19 mouse cellular contexts compared by ENCODE assay signal in the genomic region with DNA sequence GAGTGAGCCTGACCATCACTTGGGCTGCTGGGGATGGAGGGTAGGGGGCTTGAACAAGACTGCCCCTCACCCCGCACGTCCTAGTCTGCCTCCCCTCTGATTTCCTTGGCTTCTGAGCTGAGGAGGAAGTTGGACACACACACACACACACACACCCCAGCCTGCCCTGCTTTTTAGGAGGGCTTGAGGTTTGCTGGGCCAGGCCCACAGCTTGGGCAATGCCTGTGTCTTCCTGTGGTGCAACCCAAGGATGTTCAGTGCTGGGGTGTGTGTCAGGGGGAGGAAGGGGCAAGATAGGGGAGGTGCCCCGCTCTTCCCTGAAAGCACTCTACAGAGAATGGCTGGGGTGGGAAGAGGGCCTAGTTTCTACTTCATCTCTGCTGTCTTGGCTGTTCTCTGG. TPM values are rescaled to one million over a fixed set of nuclear protein-coding genes. Genes with fewer than 3 reads are reported as not detected.
A peak's percentile ranks its signal among the peaks of the same experiment; 100 is the strongest.
DNase-seq lines count a peak whose midpoint lies in the region; ATAC-seq lines count a peak whose summit lies in the region.
"Had no signal": no experiment of that assay in that cellular context is flagged by ENCODE, and none has a peak within 500 bp of the region (broad histone marks: within the 10 kb centered on the region; RNA-seq: fewer than 3 reads in every experiment).

No protein-coding gene starts in this region.

- peaks cover 29% of the 10 kb centered on the region for H3K4me1 ChIP-seq in intestine, embryonic 16.5 days (ENCODE audit: control insufficient read depth, insufficient read depth, low read length)
- peaks cover 33% of the 10 kb centered on the region for H3K4me1 ChIP-seq in intestine, embryonic 15.5 days (replicated peaks)
- peaks cover 28% of the 10 kb centered on the region for H3K4me1 ChIP-seq in limb, embryonic 10.5 days

- H3K36me3 ChIP-seq in intestine, embryonic 16.5 days (ENCODE audit: control insufficient read depth, insufficient read depth, low read length) = no peaks in the 10 kb centered on the region
- H3K36me3 ChIP-seq in intestine, embryonic 15.5 days = no peaks in the 10 kb centered on the region
- no peaks in the 10 kb centered on the region for H3K36me3 ChIP-seq in limb, embryonic 10.5 days
- H3K36me3 ChIP-seq: G1E; limb, embryonic 13.5 days; lung, embryonic 15.5 days; neural tube, embryonic 12.5 days; stomach, embryonic 15.5 days had no signal

- H3K27ac ChIP-seq in intestine, embryonic 16.5 days (ENCODE audit: low read length) = no peak overlapping the region
- H3K27ac ChIP-seq in intestine, embryonic 15.5 days = no peak overlapping the region
- peak overlapping the region; percentile 15; the same call in 1 of the 2 replicates for H3K27ac ChIP-seq in limb, embryonic 10.5 days
- H3K27ac ChIP-seq: hindbrain, postnatal 0 days; left cerebral cortex, adult 2 months; limb, embryonic 13.5 days; lung, embryonic 15.5 days; neural tube, embryonic 12.5 days; stomach, embryonic 15.5 days had no signal

- no peak for ATAC-seq in intestine, embryonic 16.5 days
- no peak for ATAC-seq in intestine, embryonic 15.5 days
- no peak for ATAC-seq in activated CD4-positive, CD25-positive, alpha-beta regulatory T cell, adult 4 months
- ATAC-seq: hindbrain, postnatal 0 days had no signal

- DNase-seq in spleen, postnatal 36 days (ENCODE audit: low spot score in 2 of 2) = peak; percentile 27 to 48
- no peak for DNase-seq in spleen, postnatal 14 days (ENCODE audit: low spot score in 2 of 2)
- no peak for DNase-seq in limb, embryonic 10.5 days (ENCODE audit: low spot score)
- peak; percentile 15 for DNase-seq in telencephalon, adult 2 months (ENCODE audit: low read depth, low spot score)
- DNase-seq in cerebellum, adult 9-11 months = no peak
- DNase-seq: adrenal gland, adult 8-10 months; cerebellum, adult 9-10 months; kidney, adult 9 months; thymus, postnatal 25 days had no signal

- no peak overlapping the region for H3K4me2 ChIP-seq in intestine, embryonic 16.5 days (ENCODE audit: low read depth, low read length)
- no peak overlapping the region for H3K4me2 ChIP-seq in intestine, embryonic 15.5 days (replicated peaks)
- H3K4me2 ChIP-seq: limb, embryonic 13.5 days; lung, embryonic 15.5 days; neural tube, embryonic 12.5 days; stomach, embryonic 15.5 days had no signal

- 0 out of 2 replicates have a peak overlapping the region, but pooled peaks have one; percentile 16 for H3K9ac ChIP-seq in intestine, embryonic 16.5 days (ENCODE audit: low read depth, low read length)
- no peak overlapping the region for H3K9ac ChIP-seq in intestine, embryonic 15.5 days
- H3K9ac ChIP-seq: limb, embryonic 13.5 days; lung, embryonic 15.5 days; neural tube, embryonic 12.5 days; stomach, embryonic 15.5 days had no signal

- H3K27me3 ChIP-seq in intestine, embryonic 16.5 days (replicated peaks; ENCODE audit: control insufficient read depth, insufficient read depth, low read length) = no peaks in the 10 kb centered on the region
- H3K27me3 ChIP-seq in intestine, embryonic 15.5 days (replicated peaks) = no peaks in the 10 kb centered on the region
- H3K27me3 ChIP-seq in limb, embryonic 10.5 days (ENCODE audit: low read depth, poor library complexity, severe bottlenecking) = peaks cover 27% of the 10 kb centered on the region
- H3K27me3 ChIP-seq: stomach, embryonic 15.5 days had no signal

- H3K9me3 ChIP-seq in intestine, embryonic 16.5 days (ENCODE audit: control insufficient read depth, low read length) = no peaks in the 10 kb centered on the region
- no peaks in the 10 kb centered on the region for H3K9me3 ChIP-seq in intestine, embryonic 15.5 days
- no peaks in the 10 kb centered on the region for H3K9me3 ChIP-seq in limb, embryonic 10.5 days (replicated peaks)
- H3K9me3 ChIP-seq: G1E; limb, embryonic 13.5 days; lung, embryonic 15.5 days; neural tube, embryonic 12.5 days; stomach, embryonic 15.5 days had no signal

- WGBS in intestine, embryonic 16.5 days = 81% methylated on average over 3 of the region's 3 CpGs
- 75% methylated on average over 3 of the region's 3 CpGs for WGBS in intestine, embryonic 15.5 days
- WGBS in limb, embryonic 10.5 days = 86% methylated on average over 3 of the region's 3 CpGs

- H3K4me3 ChIP-seq in intestine, embryonic 16.5 days (ENCODE audit: low read length) = no peak overlapping the region
- H3K4me3 ChIP-seq in intestine, embryonic 15.5 days (replicated peaks) = no peak overlapping the region
- no peak overlapping the region for H3K4me3 ChIP-seq in limb, embryonic 10.5 days
- H3K4me3 ChIP-seq: left cerebral cortex, adult 2 months; limb, embryonic 13.5 days; lung, embryonic 15.5 days; neural tube, embryonic 12.5 days; stomach, embryonic 15.5 days had no signal

RNA-seq across cellular contexts. Expression of a gene that starts 2.5 kb away (rescaled TPM):
- polyA plus RNA-seq in intestine, embryonic 16.5 days (2015; fragmentation: Nextera tagmentation; extraction: Ambion mirVana) = 10.3 and 11.2 TPM in 2 replicates
- 7.2 and 9.0 TPM in 2 replicates for polyA plus RNA-seq in intestine, embryonic 15.5 days (2015; fragmentation: Nextera tagmentation; extraction: Ambion mirVana)
- polyA plus RNA-seq in limb, embryonic 10.5 days (2016; fragmentation: Nextera tagmentation; extraction: Ambion mirVana) = 1.1 and 2.0 TPM in 2 replicates
- polyA plus RNA-seq in activated CD4-positive, CD25-positive, alpha-beta regulatory T cell, adult 4 months (2017; shearing (Covaris generic)) = 100 to 1,000 TPM; 182 to 186 TPM

RNA-seq across cellular contexts. Expression of a gene that starts 55.4 kb away (rescaled TPM):
- polyA plus RNA-seq in intestine, embryonic 16.5 days (2015; fragmentation: Nextera tagmentation; extraction: Ambion mirVana) = 0.72 and 1.0 TPM in 2 replicates
- 0.28 TPM in 1 of 2 replicates, not detected in the other for polyA plus RNA-seq in intestine, embryonic 15.5 days (2015; fragmentation: Nextera tagmentation; extraction: Ambion mirVana)
- polyA plus RNA-seq in limb, embryonic 10.5 days (2016; fragmentation: Nextera tagmentation; extraction: Ambion mirVana) = 0.53 and 0.65 TPM in 2 replicates
- under 1 TPM in 1 of 2 experiments, not detected in 1; 0.84 TPM for polyA plus RNA-seq in activated CD4-positive, CD25-positive, alpha-beta regulatory T cell, adult 4 months (2017; shearing (Covaris generic))
- polyA plus RNA-seq: G1E had no signal

Comparison
In these comparisons a context has a peak if more than half of its experiments do, and no peak if none do; other contexts are left out.
1. DNase-seq: peak in spleen, postnatal 36 days (2 of 2) and telencephalon, adult 2 months (single experiment); none in spleen, postnatal 14 days (0 of 2), limb, embryonic 10.5 days (single experiment) and cerebellum, adult 9-11 months (single experiment).
2. RNA of a gene that starts 2.5 kb away (polyA plus RNA-seq): 182 to 186 TPM in activated CD4-positive, CD25-positive, alpha-beta regulatory T cell, adult 4 months; 10.3 to 11.2 TPM in intestine, embryonic 16.5 days, 7.2 to 9.0 TPM in intestine, embryonic 15.5 days and 1.1 to 2.0 TPM in limb, embryonic 10.5 days; every median in the first group is over 10 times any median in the second.